Mouse (Mus musculus): ENCODE data around the gene Tbrg4. TPM values are rescaled to one million over a fixed set of nuclear protein-coding genes. Genes with fewer than 3 reads are reported as not detected.
A peak's percentile ranks its signal among the peaks of the same experiment; 100 is the strongest.

The Tbrg4 gene
- 45.6 and 49.1 TPM in 2 replicates for polyA plus RNA-seq (2015; fragmentation: Nextera tagmentation; extraction: Ambion mirVana)

GRCm38 (mm10) chr11:6625478-6626387 is at the start of gene Tbrg4:
Gene Tbrg4 (minus strand): TSS chr11:6626067.
- H3K27ac ChIP-seq (ENCODE audit: low read length), result peak within 1 kb of the TSS; percentile 96
- WGBS, result under 1% methylated on average over 65 of the region's 66 CpGs
- no peaks in the 10 kb centered on the region for H3K27me3 ChIP-seq (ENCODE audit: insufficient read depth, low read length)
- peak within 1 kb of the TSS; percentile 86 for H3K4me3 ChIP-seq (ENCODE audit: low read length)
- no peaks in the 10 kb centered on the region for H3K9me3 ChIP-seq (ENCODE audit: low read length)
- peaks cover 22% of the 10 kb centered on the region for H3K4me1 ChIP-seq (ENCODE audit: insufficient read depth, low read length)
- H3K9ac ChIP-seq (replicated peaks; ENCODE audit: low read length), result peak within 1 kb of the TSS; percentile 95
- peak within 1 kb of the TSS; percentile 97 for H3K4me2 ChIP-seq (replicated peaks; ENCODE audit: low read depth, low read length)
- peak; percentile 94 for ATAC-seq (ENCODE audit: low FRiP score, low TSS enrichment)
- peaks cover 27% of the 10 kb centered on the region for H3K36me3 ChIP-seq (ENCODE audit: insufficient read depth, low read length)

- no peak for ATAC-seq (ENCODE audit: low FRiP score, low TSS enrichment)
- Histone ChIP-seq H3K36me3 (ENCODE audit: insufficient read depth, low read length) (no peaks in the 10 kb centered on the region), H3K9me3 (ENCODE audit: low read length) (no peaks in the 10 kb centered on the region), H3K9ac (replicated peaks; ENCODE audit: low read length) (no peak overlapping the region), H3K4me1 (ENCODE audit: insufficient read depth, low read length) (peaks cover 2% of the 10 kb centered on the region; the same call in 1 of the 2 replicates), H3K4me2 (replicated peaks; ENCODE audit: low read depth, low read length) (no peak overlapping the region), H3K27ac (ENCODE audit: low read length) (no peak overlapping the region), H3K4me3 (ENCODE audit: low read length) (no peak overlapping the region), H3K27me3 (ENCODE audit: insufficient read depth, low read length) (no peaks in the 10 kb centered on the region)
- WGBS, result 42% methylated on average over 7 of the region's 7 CpGs
These were observed 49.5 kb upstream of the Tbrg4 start for GRCm38 (mm10) chr11:6675402-6675801.

GRCm38 (mm10) chr11:6674701-6675100 is 48.8 kb upstream of the Tbrg4 start:
- ATAC-seq (ENCODE audit: low FRiP score, low TSS enrichment), result no peak
- no peak overlapping the region for H3K27ac ChIP-seq (ENCODE audit: low read length)
- 91% methylated on average over 9 of the region's 9 CpGs for WGBS
- no peaks in the 10 kb centered on the region for H3K27me3 ChIP-seq (ENCODE audit: insufficient read depth, low read length)
- H3K9me3 ChIP-seq (ENCODE audit: low read length), result no peaks in the 10 kb centered on the region
- H3K36me3 ChIP-seq (ENCODE audit: insufficient read depth, low read length), result no peaks in the 10 kb centered on the region
- no peak overlapping the region for H3K9ac ChIP-seq (replicated peaks; ENCODE audit: low read length)
- H3K4me3 ChIP-seq (ENCODE audit: low read length), result no peak overlapping the region
- H3K4me2 ChIP-seq (replicated peaks; ENCODE audit: low read depth, low read length), result no peak overlapping the region
- H3K4me1 ChIP-seq (ENCODE audit: insufficient read depth, low read length), result no peaks in the 10 kb centered on the region

GRCm38 (mm10) chr11:6670826-6671225 is 45.0 kb upstream of the Tbrg4 start:
- WGBS, result 89% methylated on average over 4 of the region's 4 CpGs
- Histone ChIP-seq H3K27me3 (ENCODE audit: insufficient read depth, low read length) (no peaks in the 10 kb centered on the region), H3K4me3 (ENCODE audit: low read length) (no peak overlapping the region), H3K9ac (replicated peaks; ENCODE audit: low read length) (no peak overlapping the region; the same call in 1 of the 2 replicates), H3K27ac (ENCODE audit: low read length) (no peak overlapping the region), H3K4me1 (ENCODE audit: insufficient read depth, low read length) (no peaks in the 10 kb centered on the region), H3K9me3 (ENCODE audit: low read length) (no peaks in the 10 kb centered on the region), H3K4me2 (replicated peaks; ENCODE audit: low read depth, low read length) (no peak overlapping the region), H3K36me3 (ENCODE audit: insufficient read depth, low read length) (no peaks in the 10 kb centered on the region)
- ATAC-seq (ENCODE audit: low FRiP score, low TSS enrichment), result no peak

GRCm38 (mm10) chr11:6670044-6670443 is 44.2 kb upstream of the Tbrg4 start:
- Histone ChIP-seq H3K4me2 (replicated peaks; ENCODE audit: low read depth, low read length) (no peak overlapping the region), H3K4me3 (ENCODE audit: low read length) (no peak overlapping the region), H3K27me3 (ENCODE audit: insufficient read depth, low read length) (no peaks in the 10 kb centered on the region), H3K9ac (replicated peaks; ENCODE audit: low read length) (no peak overlapping the region), H3K9me3 (ENCODE audit: low read length) (no peaks in the 10 kb centered on the region), H3K27ac (ENCODE audit: low read length) (no peak overlapping the region), H3K36me3 (ENCODE audit: insufficient read depth, low read length) (no peaks in the 10 kb centered on the region), H3K4me1 (ENCODE audit: insufficient read depth, low read length) (no peaks in the 10 kb centered on the region)
- WGBS, result 49% methylated on average over 2 of the region's 2 CpGs
- ATAC-seq (ENCODE audit: low FRiP score, low TSS enrichment), result no peak

GRCm38 (mm10) chr11:6669041-6669440 is 43.2 kb upstream of the Tbrg4 start:
- Histone ChIP-seq H3K4me1 (ENCODE audit: insufficient read depth, low read length) (no peaks in the 10 kb centered on the region), H3K9me3 (ENCODE audit: low read length) (no peaks in the 10 kb centered on the region), H3K36me3 (ENCODE audit: insufficient read depth, low read length) (no peaks in the 10 kb centered on the region), H3K4me2 (replicated peaks; ENCODE audit: low read depth, low read length) (no peak overlapping the region), H3K27me3 (ENCODE audit: insufficient read depth, low read length) (no peaks in the 10 kb centered on the region), H3K9ac (replicated peaks; ENCODE audit: low read length) (no peak overlapping the region), H3K4me3 (ENCODE audit: low read length) (no peak overlapping the region), H3K27ac (ENCODE audit: low read length) (no peak overlapping the region; the same call in 1 of the 2 replicates)
- no peak for ATAC-seq (ENCODE audit: low FRiP score, low TSS enrichment)
- 41% methylated on average over 9 of the region's 9 CpGs for WGBS

GRCm38 (mm10) chr11:6666634-6667033 is 40.8 kb upstream of the Tbrg4 start:
- no peak overlapping the region for H3K4me3 ChIP-seq (ENCODE audit: low read length)
- no peak overlapping the region for H3K9ac ChIP-seq (replicated peaks; ENCODE audit: low read length)
- H3K27ac ChIP-seq (ENCODE audit: low read length), result no peak overlapping the region
- H3K27me3 ChIP-seq (ENCODE audit: insufficient read depth, low read length), result no peaks in the 10 kb centered on the region
- 85% methylated on average over 2 of the region's 2 CpGs for WGBS
- no peaks in the 10 kb centered on the region for H3K4me1 ChIP-seq (ENCODE audit: insufficient read depth, low read length)
- H3K4me2 ChIP-seq (replicated peaks; ENCODE audit: low read depth, low read length), result no peak overlapping the region
- H3K36me3 ChIP-seq (ENCODE audit: insufficient read depth, low read length), result no peaks in the 10 kb centered on the region
- no peaks in the 10 kb centered on the region for H3K9me3 ChIP-seq (ENCODE audit: low read length)
- no peak for ATAC-seq (ENCODE audit: low FRiP score, low TSS enrichment)

GRCm38 (mm10) chr11:6661206-6661605 is 35.3 kb upstream of the Tbrg4 start:
- Histone ChIP-seq H3K36me3 (ENCODE audit: insufficient read depth, low read length) (no peaks in the 10 kb centered on the region), H3K27me3 (ENCODE audit: insufficient read depth, low read length) (no peaks in the 10 kb centered on the region), H3K27ac (ENCODE audit: low read length) (no peak overlapping the region), H3K4me2 (replicated peaks; ENCODE audit: low read depth, low read length) (no peak overlapping the region), H3K9me3 (ENCODE audit: low read length) (no peaks in the 10 kb centered on the region), H3K4me1 (ENCODE audit: insufficient read depth, low read length) (peaks cover 4% of the 10 kb centered on the region), H3K4me3 (ENCODE audit: low read length) (no peak overlapping the region), H3K9ac (replicated peaks; ENCODE audit: low read length) (no peak overlapping the region)
- 67% methylated on average over 14 of the region's 14 CpGs for WGBS
- ATAC-seq (ENCODE audit: low FRiP score, low TSS enrichment), result no peak

GRCm38 (mm10) chr11:6658271-6658670 is 32.4 kb upstream of the Tbrg4 start, which contains the start of gene Ramp3:
Gene Ramp3 (plus strand): TSS chr11:6658521.
- peak; percentile 76 for ATAC-seq (ENCODE audit: low FRiP score, low TSS enrichment)
- Histone ChIP-seq H3K36me3 (ENCODE audit: insufficient read depth, low read length) (no peaks in the 10 kb centered on the region), H3K27me3 (ENCODE audit: insufficient read depth, low read length) (no peaks in the 10 kb centered on the region), H3K4me3 (ENCODE audit: low read length) (peak within 1 kb of the TSS; percentile 52), H3K9me3 (ENCODE audit: low read length) (no peaks in the 10 kb centered on the region), H3K9ac (replicated peaks; ENCODE audit: low read length) (peak within 1 kb of the TSS; percentile 49), H3K4me1 (ENCODE audit: insufficient read depth, low read length) (peaks cover 4% of the 10 kb centered on the region), H3K4me2 (replicated peaks; ENCODE audit: low read depth, low read length) (peak within 1 kb of the TSS; percentile 88), H3K27ac (ENCODE audit: low read length) (no peak within 1 kb of the TSS)
- WGBS, result under 1% methylated on average over 18 of the region's 18 CpGs

GRCm38 (mm10) chr11:6654903-6655302 is 29.0 kb upstream of the Tbrg4 start:
- no peak overlapping the region for H3K4me3 ChIP-seq (ENCODE audit: low read length)
- H3K4me1 ChIP-seq (ENCODE audit: insufficient read depth, low read length), result peaks cover 4% of the 10 kb centered on the region
- no peaks in the 10 kb centered on the region for H3K27me3 ChIP-seq (ENCODE audit: insufficient read depth, low read length)
- no peaks in the 10 kb centered on the region for H3K9me3 ChIP-seq (ENCODE audit: low read length)
- ATAC-seq (ENCODE audit: low FRiP score, low TSS enrichment), result peak; percentile 49
- no peak overlapping the region for H3K9ac ChIP-seq (replicated peaks; ENCODE audit: low read length)
- no peaks in the 10 kb centered on the region for H3K36me3 ChIP-seq (ENCODE audit: insufficient read depth, low read length)
- no peak overlapping the region for H3K27ac ChIP-seq (ENCODE audit: low read length)
- WGBS, result 4% methylated on average over 2 of the region's 2 CpGs
- H3K4me2 ChIP-seq (replicated peaks; ENCODE audit: low read depth, low read length), result no peak overlapping the region
